Mouse (Mus musculus): Measurements from ENCODE around the gene Rora.

Gene Rora

DNA sequence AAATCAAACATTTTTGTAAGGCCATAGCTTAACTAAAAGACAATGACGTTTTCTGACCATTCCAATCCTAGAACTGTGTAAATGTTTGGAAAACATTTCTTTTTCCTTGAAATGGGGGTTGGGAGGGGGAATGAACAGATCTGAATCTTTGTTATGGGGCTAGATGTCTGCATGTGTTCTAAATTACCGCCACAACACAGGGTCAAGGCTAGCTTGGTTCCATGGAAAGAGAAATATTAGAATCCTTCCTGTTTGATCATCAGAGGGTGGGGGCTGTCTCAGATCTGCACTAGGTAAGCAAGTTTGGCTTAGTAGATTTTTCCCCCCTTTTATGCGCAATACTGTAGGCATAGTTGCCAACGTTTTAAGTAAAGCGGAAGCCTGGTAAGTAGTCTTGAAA is 635.0 kb downstream of the Rora start:
- in situ Hi-C loops (cut with MboI, MseI) = no loop called here

DNA sequence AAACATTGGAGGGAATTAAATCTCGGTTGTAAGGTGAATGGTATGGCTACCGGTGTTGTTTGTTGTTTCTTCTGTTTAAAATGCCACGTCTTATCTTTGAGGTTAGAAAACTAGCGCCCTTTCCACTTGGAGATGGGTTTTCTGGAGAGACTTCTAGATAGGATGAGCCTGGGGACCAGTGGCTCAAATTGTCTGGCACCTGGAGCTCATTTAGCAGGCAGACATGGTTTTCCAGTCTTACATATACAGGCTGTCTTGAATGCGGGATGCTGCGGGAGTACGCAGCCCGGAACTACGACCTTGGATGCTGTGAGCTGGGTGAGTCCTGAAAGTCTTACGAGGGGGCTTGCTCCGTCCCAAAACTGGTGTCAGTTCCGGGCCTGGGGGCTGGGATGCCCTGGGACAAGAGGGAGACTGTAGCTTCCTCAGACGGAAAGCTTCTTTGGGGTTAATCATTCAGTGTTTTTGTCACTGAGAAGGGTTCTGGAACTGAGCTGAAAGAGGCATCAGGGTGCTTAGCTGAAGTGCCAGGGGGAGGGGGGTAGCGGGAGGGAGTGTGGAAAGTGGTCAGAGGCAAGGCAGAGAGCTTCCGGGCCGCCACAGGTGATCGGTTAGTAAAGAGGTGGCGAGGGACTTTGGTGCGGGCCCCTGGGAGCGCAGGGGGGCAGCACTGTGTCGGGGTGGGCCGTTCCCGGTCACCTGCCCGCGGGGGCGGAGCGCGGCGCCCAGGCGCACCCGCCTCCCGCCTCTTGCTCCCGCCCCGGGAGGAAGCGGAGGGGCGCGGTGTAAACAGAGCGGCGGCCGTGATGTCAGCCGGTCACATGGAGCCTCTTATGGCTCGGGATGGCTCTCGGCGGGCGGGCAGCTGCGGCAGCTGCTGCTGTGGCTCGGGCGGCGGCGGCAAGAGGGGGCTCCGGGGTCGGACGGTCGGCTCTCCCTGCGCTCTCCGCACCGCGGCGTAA is 635.8 kb downstream of the Rora start:
- in situ Hi-C loops (cut with MboI, MseI) = no loop called here

DNA sequence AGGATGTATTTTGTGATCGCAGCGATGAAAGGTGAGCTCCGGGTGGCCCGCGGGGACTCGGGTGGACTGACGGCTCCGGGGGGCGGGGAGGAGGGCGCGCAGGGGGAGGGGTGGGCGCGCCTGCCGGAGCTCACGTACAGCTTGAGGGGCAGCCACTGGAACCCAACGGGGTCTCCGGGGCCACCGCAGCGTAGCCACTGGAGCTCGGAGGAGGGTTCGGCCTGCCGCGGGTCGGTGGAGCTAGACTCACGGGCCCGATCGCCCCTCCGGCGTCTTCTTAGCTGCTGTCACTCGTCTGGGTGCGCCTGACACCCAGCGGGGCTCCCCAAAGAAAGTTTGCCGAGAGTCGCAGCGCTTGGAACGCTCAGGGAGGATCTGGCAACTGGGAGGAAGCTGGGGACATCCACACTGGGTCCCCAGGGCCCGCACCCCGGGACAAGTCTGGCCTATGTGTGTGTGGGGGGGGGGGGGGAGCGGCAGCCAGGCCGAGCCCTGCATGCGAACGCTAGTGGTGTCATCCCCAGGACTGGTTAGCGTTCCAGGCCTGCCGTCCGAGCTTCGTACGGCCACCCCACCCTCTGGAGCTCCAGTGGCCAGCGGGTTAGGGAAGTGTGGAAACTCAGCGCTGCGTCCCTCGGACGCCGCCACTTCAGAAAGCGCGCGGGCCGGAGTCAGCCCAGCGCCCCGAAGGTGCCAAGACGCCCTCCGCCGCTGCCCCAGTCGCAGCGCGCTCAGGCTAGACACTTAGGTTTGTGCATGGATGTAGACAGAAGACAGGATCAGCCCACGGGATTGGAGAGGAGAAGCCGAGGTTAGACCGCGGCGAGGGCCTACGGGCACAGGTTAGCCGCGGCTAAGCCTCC is 636.7 kb downstream of the Rora start:
- in situ Hi-C loops (cut with MboI, MseI) = no loop called here

DNA sequence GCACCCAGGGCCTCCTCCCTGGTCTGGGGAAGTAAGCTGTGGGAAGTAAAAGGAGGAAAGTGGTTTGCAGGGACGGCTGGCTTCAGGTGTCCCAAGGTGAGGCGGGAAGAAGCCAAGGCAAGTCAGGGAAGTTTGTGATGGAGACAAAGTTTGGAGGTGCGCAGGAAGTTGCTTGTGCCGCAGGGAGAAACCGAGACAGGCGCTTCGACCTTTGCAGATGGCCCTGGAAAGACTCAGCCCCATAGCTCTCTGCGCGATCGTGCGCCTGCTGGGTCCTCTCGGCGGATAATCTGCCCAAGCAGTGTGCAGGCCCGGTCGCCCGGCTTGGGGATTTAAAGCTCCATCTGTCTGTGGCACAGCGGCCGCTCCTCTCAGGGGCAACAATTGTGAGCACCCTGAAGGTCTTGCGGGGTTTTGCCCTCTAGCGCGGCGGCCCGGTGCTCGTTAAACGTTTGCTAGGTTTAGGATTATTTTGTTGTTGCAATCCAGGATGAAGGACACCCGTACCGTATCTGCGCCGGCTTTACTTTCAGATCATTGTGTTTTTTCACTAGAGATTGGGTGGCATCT is 637.4 kb downstream of the Rora start:
- in situ Hi-C loops (cut with MboI, MseI) = no loop called here

DNA sequence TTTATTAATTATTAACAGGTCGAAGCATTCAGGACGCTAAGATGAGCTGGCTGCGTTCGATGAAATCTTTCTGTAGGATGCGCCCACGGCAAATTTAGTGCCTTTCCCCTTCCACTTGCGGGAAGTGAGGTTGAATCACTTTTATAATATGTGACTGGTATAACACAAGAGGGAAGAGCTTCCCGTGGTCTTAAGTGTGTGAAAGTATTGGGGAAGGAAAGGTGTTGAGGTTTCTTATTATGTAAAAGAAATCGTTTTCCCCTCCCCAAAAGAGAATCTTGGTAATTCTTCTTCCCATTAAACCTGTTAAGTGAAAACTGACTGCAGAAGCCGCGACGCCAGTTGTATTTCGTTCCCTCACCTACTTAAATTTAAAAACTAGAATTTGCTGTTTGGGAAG is 637.9 kb downstream of the Rora start:
- in situ Hi-C loops (cut with MboI, MseI) = no loop called here

DNA sequence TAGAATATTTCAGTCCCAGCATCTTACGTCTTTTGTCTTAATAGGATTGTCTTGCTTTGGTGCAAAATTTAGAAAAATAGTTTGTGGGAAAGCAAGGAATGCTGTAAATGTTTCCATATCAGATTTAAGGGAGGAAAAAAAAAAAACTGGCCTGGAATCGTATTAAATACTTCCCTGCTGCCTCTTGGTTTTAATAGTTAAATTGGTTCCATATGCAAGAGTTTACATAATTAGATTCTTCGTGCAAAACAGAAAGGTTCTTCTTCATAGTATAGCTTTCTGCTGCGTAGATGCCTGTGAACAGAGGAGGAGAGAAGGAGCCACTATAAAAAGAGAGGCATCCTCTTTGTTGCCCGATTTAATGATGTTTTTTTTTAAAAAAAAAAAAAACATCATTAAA is 638.8 kb downstream of the Rora start:
- in situ Hi-C loops (cut with MboI, MseI) = no loop called here

GRCm38 (mm10) chr9:69292776-69293687 is 639.4 kb downstream of the Rora start:
- in situ Hi-C loops (cut with MboI, MseI) = no loop called here

- in situ Hi-C loops (cut with MboI, MseI) = no loop called here
Measured at GRCm38 (mm10) chr9:69293688-69294074, 640.1 kb downstream of the Rora start.

GRCm38 (mm10) chr9:69294426-69294825 is 640.8 kb downstream of the Rora start:
- in situ Hi-C loops (cut with MboI, MseI) = no loop called here

GRCm38 (mm10) chr9:69294856-69295255 is 641.3 kb downstream of the Rora start:
- in situ Hi-C loops (cut with MboI, MseI) = loop anchor here (5.0 kb wide), 3 partner anchors 42 to 333 kb away; no protein-coding TSS in a partner anchor

DNA sequence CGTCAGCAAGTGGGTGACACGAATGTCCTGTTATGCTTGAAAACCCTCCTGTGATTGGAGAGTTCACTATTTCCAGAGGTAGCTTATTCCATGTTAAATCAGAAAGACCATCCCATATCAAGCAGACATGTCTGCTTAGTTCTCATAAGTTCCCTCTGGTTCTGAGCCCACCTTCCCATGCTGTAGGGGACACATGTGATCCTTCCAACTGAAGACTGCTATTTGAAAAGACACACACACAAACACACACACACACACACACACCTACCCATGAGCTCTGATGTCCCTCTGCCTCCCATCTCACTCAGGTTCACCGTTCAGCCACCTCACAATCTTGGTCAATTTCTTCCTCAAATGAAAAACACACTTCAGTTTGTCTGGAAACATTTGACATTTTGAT is 642.2 kb downstream of the Rora start:
- in situ Hi-C loops (cut with MboI, MseI) = loop anchor here (5.0 kb wide), 3 partner anchors 41 to 334 kb away; no protein-coding TSS in a partner anchor

DNA sequence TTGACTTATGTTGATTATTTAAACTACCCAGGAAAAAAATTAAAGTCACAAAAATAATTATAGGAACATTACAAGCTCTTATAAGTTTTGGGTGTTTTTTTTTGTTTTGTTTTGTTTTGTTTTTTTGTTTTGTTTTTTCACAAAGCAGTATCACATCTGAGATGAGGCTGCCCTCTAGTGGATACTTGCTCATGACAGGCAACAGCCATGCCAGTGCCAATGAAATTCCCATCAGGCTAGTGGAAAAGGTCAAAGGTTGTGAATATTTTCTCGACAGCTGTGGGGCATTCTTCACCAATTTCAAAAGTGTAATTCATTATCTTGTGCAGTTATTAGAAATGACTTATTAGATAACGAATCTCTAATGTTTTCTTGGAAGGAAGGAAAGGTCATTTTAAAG is 642.8 kb downstream of the Rora start:
- in situ Hi-C loops (cut with MboI, MseI) = loop anchor here (5.0 kb wide), 3 partner anchors 41 to 334 kb away; no protein-coding TSS in a partner anchor

GRCm38 (mm10) chr9:69297766-69298375 is 644.3 kb downstream of the Rora start:
- in situ Hi-C loops (cut with MboI, MseI) = loop anchor here (5.0 kb wide), 3 partner anchors 39 to 336 kb away; no protein-coding TSS in a partner anchor

DNA sequence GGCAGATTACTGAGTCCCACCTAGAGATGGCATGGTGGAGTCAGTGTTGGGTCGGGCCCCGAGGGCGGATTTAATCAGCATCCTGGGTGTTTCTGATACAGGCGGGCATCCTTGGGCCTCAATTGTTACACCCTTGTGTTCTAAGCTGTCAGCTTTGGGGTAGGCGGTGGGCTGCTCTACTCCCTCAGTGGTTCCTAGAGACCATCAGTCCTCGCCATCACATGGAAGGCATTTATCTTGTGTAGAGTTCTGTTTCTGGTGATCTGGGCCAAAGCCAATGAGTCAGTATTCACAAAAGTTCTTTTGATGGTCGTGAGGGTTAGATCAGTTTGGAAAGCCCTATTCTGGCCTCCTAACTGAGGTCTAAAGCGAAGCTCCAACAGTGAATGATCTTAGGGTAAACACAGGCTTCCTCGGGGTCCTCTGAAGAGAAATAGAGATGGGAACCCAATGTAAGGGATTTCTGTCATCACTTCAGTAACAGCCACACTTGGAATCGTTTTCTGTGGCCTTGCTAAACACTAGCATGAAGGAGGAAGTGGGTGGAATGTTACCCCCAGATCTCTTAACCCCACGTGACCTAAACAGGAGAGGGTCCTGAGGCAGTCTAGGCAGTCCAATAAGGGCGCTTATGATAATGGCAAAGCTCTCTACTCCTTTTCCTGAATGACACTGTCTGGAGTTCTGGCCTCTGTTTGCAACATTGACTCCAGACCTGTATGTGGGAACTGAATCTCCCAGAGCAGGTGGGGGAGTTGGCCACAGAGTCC is 645.2 kb downstream of the Rora start:
- in situ Hi-C loops (cut with MboI, MseI) = loop anchor here (5.0 kb wide), 3 partner anchors 39 to 336 kb away; no protein-coding TSS in a partner anchor

DNA sequence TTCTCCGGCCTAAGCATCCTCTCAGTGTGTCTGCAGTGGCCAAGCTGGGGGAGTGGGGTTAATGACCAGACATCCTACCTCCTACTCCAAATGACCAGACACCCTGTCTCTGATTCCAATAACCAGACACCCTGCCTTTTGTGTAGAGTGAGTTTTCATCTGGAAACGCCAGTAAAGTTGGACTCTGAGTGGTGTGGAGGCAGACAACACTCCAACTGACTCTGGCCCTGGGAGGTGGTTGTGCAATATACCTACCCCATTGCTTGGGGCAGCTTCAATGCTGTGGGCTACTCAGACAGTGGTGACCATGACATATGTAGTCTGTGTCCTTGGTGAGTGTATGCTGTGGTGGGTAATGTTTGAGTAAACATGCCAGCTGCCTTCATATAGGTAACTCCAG is 645.9 kb downstream of the Rora start:
- in situ Hi-C loops (cut with MboI, MseI) = loop anchor here (5.0 kb wide), 3 partner anchors 38 to 337 kb away; no protein-coding TSS in a partner anchor

GRCm38 (mm10) chr9:69300296-69300695 is 646.7 kb downstream of the Rora start:
- in situ Hi-C loops (cut with MboI, MseI) = no loop called here

GRCm38 (mm10) chr9:69301445-69301844 is 647.9 kb downstream of the Rora start:
- in situ Hi-C loops (cut with MboI, MseI) = no loop called here

- in situ Hi-C loops (cut with MboI, MseI) = no loop called here
Measured at GRCm38 (mm10) chr9:69301955-69302354, 648.4 kb downstream of the Rora start.

DNA sequence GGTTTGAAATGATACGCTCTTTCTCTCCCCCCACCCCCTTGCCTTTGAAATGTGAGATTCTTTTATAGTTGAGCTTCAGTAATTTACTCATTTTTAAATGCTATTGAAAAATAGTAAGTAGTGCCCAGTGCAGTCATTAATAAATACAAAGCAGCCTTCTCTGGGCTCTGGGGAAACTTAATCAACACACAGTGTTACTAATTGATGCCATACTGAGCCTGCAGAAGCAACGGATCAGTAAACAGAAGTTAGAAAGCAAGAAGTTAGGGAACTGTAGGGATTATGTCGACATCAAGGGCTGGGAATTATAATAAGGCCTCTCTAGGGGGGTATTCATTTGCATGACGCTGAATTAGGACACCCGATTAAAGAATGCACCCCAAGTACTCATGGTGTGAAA is 649.3 kb downstream of the Rora start:
- in situ Hi-C loops (cut with MboI, MseI) = no loop called here
